Mouse (Mus musculus) C2C12 (cell line): ENCODE measurements at regions not wholly inside any gene's neighbourhood (a gene's known extent, or its start where the extent isn't known, plus 50 kb on each side); places are given as distances from the start of the nearest gene placed in this dataset.

ENCODE experiments used
- CTCF ChIP-seq: IDR thresholded peaks from one replicate; pipeline ENCODE4 v1.5.1; 2011; ENCODE audit not compliant: control insufficient read depth, insufficient read depth, insufficient read length
- MYOD1 ChIP-seq: IDR thresholded peaks from one replicate; pipeline ENCODE4 v1.6.1; 2011; ENCODE audit warnings: low read depth; ENCODE audit not compliant: control insufficient read depth, insufficient read length
- MYOG ChIP-seq: IDR thresholded peaks from one replicate; pipeline ENCODE4 v1.6.1; 2011; ENCODE audit not compliant: control insufficient read depth, insufficient read length; ENCODE audit errors: extremely low read depth
- USF1 ChIP-seq: IDR thresholded peaks from one replicate; pipeline ENCODE4 v1.6.1; 2011; ENCODE audit warnings: low read depth, mild to moderate bottlenecking, control low read depth, moderate library complexity

- no peak for TF ChIP-seq CTCF
- TF ChIP-seq MYOG: no peak
- TF ChIP-seq MYOD1: no peak
- no peak for TF ChIP-seq USF1
Observed at GRCm38 (mm10) chr4:83988314-83988713, 463.0 kb downstream of the Ccdc171 start.
